Mouse (Mus musculus) cerebellum, adult 18-20 months (tissue): Measurements from ENCODE around the gene Gm9758.
"Not testable (repeated sequence)": the region's sequence is repeated elsewhere in the genome, so short reads cannot be mapped to it uniquely, and the experiment has no call there.

Experiments used
- DNase-seq, 2 experiments: peaks; one replicate each; pipeline ENCODE4 v3.0.0; 2021

The Gm9758 gene

DNA sequence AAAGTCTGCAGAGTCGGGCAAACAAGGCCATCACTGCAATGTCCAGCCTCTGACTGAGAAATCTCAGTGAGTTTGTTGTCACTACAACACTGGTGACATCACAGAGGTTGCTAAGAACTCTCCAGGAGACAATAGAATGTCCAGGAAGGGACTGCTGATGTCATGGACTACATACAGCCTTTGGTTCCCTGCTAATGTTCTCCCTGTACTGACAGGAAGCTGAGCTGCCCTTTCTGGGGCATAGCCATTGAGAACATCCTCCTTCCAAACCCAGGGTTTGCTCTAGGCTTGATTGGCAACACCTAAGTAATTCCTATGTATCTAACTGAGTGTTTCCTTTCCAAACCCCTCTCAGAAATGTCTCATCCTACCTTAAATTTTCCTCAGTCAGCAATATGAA, at the start of gene Gm9758:
TSS of gene Gm9758 (minus strand) at position 101 of the 400 bp plus-strand sequence.
- DNase-seq = not testable (repeated sequence)

GRCm38 (mm10) chr5:14963821-14964220, 49.1 kb upstream of the Gm9758 start:
- DNase-seq = not testable (repeated sequence)

GRCm38 (mm10) chr5:14961502-14961901, 46.8 kb upstream of the Gm9758 start:
- DNase-seq = not testable (repeated sequence)

DNA sequence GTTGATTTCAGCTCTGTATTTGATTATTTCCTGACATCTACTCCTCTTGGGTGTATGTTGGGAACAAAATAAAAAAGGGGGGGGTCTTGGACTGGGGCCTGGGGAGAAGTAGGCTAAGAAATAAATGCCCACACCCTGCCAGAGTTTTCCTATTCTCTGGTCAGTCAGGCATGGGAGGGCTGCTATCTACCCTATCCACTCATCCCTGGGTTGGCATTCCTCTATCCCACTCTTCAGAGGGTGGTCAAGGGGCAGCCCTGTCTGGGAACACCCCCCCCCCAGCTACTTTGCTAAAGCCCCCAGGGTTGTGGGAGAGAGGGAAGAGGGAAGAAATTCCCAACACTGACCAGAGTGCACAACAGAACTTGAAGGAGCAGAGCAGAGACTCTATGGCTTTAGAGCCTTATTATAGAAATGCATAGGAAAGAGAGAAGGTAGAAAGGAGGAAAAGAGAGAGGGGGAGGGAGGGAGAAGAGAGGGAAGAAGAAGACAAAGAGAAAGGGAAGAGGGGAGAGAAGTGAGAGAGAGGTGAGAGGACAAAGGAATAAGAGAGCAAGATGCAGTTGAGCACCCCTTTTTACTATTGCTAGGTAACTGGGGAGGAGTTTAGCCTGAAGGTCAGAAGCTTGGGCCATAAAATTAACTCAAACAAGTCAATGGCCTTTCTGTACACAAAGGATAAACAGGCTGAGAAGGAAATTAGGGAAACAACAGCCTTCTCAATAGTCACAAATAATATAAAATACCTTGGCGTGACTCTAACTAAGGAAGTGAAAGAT, 41.4 kb upstream of the Gm9758 start:
- DNase-seq = not testable (repeated sequence)

DNA sequence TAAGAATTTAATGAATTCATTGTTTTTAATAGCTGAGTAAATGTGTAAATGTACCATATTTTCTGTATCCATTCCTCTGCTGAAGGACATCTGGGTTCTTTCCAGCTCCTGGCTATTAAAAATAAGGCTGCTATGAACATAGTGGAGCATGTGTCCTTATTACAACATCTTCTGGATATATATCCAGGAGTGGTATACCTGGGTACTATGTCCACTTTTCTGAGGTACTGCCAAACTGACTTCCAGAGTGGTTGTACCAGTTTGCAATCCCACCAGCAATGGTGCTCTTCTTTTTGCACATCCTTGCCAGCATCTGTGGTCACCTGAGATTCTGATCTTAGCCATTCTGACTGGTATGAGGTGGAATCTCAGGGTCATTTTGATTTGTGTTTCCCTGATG, 38.9 kb upstream of the Gm9758 start:
- not testable (repeated sequence) for DNase-seq

DNA sequence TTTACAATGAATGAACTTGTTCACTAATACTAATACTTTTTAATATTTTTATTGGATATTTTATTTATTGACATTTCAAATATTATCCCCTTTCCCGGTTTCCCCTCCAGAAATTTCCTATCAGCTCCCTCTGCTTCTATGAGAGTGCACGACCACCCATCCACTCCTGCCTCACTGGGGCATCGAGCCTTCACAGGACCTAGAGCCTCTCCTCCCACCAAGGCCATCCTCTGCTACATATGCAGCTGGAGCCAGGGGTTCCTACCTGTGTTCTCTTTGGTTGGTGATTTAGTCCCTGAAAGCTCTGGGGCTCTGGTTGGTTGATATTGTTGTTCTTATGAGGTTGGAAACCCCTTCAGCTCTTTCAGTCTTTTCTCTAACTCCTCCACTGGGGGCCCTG, 38.0 kb upstream of the Gm9758 start:
- DNase-seq = not testable (repeated sequence)

GRCm38 (mm10) chr5:14951822-14952221, 37.1 kb upstream of the Gm9758 start:
- not testable (repeated sequence) for DNase-seq

DNA sequence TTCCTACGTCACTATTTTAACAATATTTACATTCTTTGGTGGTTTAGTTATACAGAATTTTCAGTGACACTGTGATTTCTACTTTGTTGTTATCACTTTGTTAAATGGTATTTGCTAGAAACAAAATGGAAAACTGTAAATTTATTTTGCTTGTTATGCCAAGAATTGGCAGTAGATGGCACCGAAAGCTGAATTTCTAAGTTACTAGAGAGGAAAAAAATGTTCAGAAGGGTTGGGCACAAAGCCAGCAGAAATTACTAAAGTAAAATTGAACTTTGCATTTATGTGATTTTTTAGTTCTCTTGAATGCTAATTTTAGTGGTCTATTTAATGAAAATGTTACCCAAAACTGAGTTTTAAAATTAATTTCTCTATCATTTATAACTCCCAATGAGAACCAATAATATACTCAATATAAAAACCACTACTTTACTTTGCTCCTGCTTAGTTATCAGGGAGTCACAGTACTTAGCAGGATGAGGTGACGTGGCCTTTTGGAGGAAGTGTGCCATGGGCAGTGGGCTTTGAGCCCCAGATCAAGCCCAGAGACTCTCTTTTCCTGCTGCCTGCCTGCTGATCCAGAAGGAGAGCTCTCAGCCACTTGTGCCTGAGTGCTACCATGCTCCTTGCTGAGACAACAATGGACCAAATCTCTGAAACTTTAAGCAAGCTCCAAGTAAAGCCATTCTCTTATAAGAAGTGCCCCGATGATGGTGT, 32.9 kb upstream of the Gm9758 start:
- not testable (repeated sequence) for DNase-seq

DNA sequence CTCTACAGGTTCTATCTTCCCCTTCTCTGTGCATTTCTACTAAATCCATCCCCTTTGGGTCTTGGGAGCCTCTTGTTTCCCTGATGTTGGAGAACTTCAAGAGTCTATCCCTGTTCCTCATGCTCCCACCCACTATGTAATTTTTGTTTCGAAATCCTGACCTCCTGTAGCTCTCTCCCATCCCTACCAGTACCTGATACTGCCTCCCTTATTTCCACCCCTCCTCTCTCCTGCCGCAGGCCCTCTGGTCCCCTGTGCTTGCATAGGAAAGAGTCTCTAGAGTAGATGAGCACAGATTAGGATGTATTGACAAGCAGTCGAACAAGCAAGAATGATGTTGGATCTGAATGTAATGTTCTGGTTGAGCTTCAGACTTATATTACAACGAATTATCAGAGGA, 30.8 kb upstream of the Gm9758 start:
- DNase-seq = not testable (repeated sequence)

DNA sequence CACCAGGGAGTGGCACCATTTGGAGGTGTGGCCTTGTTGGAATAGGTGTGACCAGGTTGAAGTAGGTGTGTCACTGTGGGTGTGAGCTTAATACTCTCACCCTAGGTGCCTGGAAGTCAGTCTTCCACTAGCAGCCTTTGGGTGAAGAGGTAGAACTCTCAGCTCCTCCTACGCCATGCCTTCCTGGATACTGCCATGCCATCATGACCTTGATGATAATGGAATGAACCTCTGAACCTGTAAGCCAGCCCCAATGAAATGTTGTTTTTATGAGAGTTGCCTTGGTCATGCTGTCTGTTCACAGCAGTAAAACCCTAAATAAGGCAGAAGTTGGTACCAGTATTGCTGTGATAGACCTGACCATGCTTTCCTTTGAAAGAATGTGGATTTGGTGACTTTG, 26.3 kb upstream of the Gm9758 start:
- not testable (repeated sequence) for DNase-seq

DNA sequence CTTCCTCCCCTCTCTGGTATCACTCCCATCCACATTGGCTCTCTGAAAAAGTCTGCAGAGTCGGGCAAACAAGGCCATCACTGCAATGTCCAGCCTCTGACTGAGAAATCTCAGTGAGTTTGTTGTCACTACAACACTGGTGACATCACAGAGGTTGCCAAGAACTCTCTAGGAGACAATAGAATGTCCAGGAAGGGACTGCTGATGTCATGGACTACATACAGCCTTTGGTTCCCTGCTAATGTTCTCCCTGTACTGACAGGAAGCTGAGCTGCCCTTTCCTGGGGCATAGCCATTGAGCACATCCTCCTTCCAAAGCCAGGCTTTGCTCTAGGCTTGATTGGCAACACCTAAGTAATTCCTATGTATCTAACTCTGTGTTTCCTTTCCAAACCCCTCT, 23.6 kb upstream of the Gm9758 start, which contains the start of gene Speer4e:
TSS of gene Speer4e (minus strand) at position 101 of the 400 bp plus-strand sequence.
- DNase-seq = not testable (repeated sequence)

- not testable (repeated sequence) for DNase-seq
Measured at GRCm38 (mm10) chr5:14933721-14934120, 19.0 kb upstream of the Gm9758 start.

DNA sequence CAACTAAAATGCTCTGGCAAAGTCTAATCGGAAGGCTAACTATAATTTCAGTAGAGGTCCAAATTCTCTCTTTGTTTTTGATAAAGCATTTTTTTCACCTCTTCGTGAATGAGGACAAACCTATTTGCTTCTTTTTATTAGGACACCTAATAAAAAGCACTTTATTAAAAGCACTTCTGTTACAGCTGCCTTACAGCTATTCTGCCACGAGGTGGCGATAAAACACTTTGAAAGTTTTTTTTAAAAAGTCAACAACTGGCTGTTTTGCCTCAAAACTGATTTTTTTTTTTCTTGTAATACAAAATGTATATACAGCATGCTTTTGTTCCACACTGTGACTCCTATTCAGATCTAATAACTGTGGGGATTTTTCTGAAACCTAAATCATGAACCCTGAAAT, 12.3 kb upstream of the Gm9758 start:
- not testable (repeated sequence) for DNase-seq

GRCm38 (mm10) chr5:14914361-14914760, 338 bp downstream of the Gm9758 start:
- not testable (repeated sequence) for DNase-seq

- not testable (repeated sequence) for DNase-seq
Measured at GRCm38 (mm10) chr5:14903539-14903938, 11.2 kb downstream of the Gm9758 start.

GRCm38 (mm10) chr5:14892242-14892641, 22.5 kb downstream of the Gm9758 start:
- no peak for DNase-seq

DNA sequence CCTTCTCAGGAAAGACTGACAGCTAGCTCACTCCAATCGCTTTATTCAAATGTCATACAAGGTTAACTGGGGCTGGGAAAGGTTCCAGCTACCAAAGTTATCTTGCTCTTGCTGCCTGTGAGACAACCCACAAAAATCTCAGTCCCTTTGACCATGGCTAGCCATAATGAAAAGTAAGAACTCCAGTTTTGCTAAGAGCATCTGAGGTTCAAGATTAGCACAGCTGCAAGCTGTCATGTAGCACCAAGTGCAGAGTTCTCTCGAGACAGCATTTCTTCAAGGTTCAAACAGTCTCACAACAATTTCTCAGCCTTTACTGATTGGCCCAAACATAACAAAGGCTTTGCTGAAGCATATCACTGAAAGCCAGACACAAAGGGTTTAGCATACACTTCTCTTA, 29.4 kb downstream of the Gm9758 start:
- DNase-seq = not testable (repeated sequence)
